Mouse (Mus musculus) lung, adult 2 months (tissue): ENCODE data around the gene Syn3.

Experiments
- CTCF ChIP-seq: fragments of 200-500 bp; IDR thresholded peaks from 2 replicates; pipeline ENCODE4 v1.5.1; 2011; ENCODE audit warnings: mild to moderate bottlenecking, low read length, control low read depth; ENCODE audit not compliant: insufficient read depth
- POLR2A ChIP-seq: fragments of 200-500 bp; IDR thresholded peaks from 2 replicates; pipeline ENCODE4 v1.6.1; 2011; ENCODE audit warnings: low read depth, mild to moderate bottlenecking, control low read depth, low read length, borderline replicate concordance; ENCODE audit errors: extremely low read depth

- TF ChIP-seq CTCF (no peak), POLR2A (no peak)
Measured at GRCm38 (mm10) chr10:86018813-86019212, 479.9 kb downstream of the Syn3 start.
